12 mouse cellular contexts compared by ENCODE assay signal in the genomic region with DNA sequence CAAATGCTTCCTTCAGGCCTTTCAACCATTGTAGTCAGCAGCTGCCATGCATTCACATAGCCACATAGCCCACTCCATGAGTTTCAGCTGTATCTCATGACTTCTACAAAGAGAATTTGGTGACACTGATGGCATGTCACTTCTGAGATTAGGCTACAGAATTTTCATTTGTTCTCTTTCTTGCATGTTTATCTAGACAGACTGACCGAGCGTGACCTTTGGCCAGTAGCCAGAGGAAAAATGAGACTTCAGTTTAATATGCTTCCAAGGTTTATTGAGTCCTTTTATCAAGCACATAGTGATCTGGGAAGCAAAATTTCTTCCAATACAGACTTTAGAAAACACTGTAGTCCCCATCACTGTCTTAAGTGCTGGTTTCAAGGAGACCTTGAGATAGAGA.
"Had no signal": no experiment of that assay in that cellular context is flagged by ENCODE, and none has a peak within 500 bp of the region (broad histone marks: within the 10 kb centered on the region; RNA-seq: fewer than 3 reads in every experiment).

No protein-coding gene starts in this region.

- H3K27me3 ChIP-seq: kidney, embryonic 15.5 days; liver, embryonic 13.5 days; midbrain, embryonic 12.5 days; stomach, embryonic 15.5 days had no signal

- H3K36me3 ChIP-seq: kidney, embryonic 15.5 days; limb, embryonic 10.5 days; liver, embryonic 13.5 days; midbrain, embryonic 12.5 days; stomach, embryonic 15.5 days had no signal

- H3K4me1 ChIP-seq: kidney, embryonic 15.5 days; limb, embryonic 10.5 days; liver, embryonic 13.5 days; midbrain, embryonic 12.5 days; stomach, embryonic 15.5 days had no signal

- H3K27ac ChIP-seq: kidney, embryonic 15.5 days; limb, embryonic 10.5 days; liver, embryonic 13.5 days; midbrain, embryonic 12.5 days; stomach, embryonic 15.5 days had no signal

- H3K4me3 ChIP-seq: kidney, embryonic 15.5 days; limb, embryonic 10.5 days; liver, embryonic 13.5 days; midbrain, embryonic 12.5 days; stomach, embryonic 15.5 days had no signal

- H3K9ac ChIP-seq: kidney, embryonic 15.5 days; liver, embryonic 13.5 days; liver, postnatal 0 days; midbrain, embryonic 12.5 days; stomach, embryonic 15.5 days had no signal

- ATAC-seq: intestine, embryonic 16.5 days; liver, postnatal 0 days; midbrain, embryonic 16.5 days had no signal

- H3K4me2 ChIP-seq: kidney, embryonic 15.5 days; liver, embryonic 13.5 days; midbrain, embryonic 12.5 days; stomach, embryonic 15.5 days had no signal

- DNase-seq: kidney, adult 2 months; kidney, postnatal 14 days; liver, embryonic 13.5 days; liver, postnatal 0 days; right cerebral cortex, postnatal 14 days; thymus, postnatal 4 days had no signal

- H3K9me3 ChIP-seq: kidney, embryonic 15.5 days; limb, embryonic 10.5 days; liver, embryonic 13.5 days; midbrain, embryonic 12.5 days; stomach, embryonic 15.5 days had no signal
